Mouse (Mus musculus) layer of hippocampus, postnatal 36 days (tissue): Measurements from ENCODE around the gene Stx1a. TPM values are rescaled to one million over a fixed set of nuclear protein-coding genes. Genes with fewer than 3 reads are reported as not detected.

ENCODE experiments used
- DNase-seq, 2 experiments: peaks; one replicate each; pipeline ENCODE4 v3.0.0; 2022
- total RNA-seq, 2 experiments: library from RNA; stranded (reverse); gene quantifications; 2 replicates each; pipeline ENCODE4 v1.2.3; 2021

Gene Stx1a
- total RNA-seq, 2 experiments from 2014 or later, result 96.3 to 96.4 TPM

DNA sequence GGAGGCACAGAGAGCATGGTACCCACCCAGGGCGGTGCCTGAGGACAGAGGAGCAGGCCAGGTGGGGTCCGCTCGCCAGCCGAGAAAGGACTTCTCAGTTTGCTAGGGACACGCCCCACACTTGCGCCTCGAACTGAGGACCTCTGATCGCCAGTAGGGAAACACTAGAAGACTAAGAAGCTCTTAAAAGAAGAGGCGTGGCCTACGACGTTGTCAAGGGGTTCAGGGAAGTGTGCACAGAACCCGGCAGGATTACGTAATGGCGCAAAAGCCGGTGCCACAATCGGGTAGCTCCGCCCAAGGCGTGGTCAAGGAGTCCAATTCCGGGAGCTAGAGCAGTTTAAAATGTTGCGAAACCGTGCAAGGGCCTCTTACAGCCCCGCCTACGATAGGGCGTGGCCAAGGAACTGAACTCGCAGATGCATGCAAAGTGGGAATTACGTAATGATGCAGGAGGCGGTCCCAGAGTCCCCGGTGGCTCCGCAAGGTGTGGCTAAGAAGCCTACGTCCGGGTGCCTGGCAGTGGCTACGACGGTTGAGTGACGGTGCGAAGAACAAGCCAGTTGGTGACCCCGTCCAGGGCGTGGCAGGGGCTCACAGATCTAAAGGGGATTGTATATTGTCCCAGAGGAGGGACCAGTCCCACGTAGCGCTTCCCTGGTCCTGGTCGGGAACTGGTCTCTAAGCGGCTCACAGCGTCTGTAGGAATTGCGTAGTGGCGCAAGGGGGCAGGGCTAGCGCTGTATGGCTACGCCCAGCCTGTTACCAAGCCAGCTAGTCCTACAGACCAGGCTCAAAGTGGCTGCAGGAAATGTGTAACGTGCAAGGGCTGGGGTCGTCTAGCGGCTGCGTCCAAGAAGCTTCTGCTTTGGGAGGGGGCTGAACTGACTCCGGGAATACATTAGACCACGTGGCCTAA is 14.4 kb upstream of the Stx1a start, which contains the start of gene Abhd11:
Abhd11 (plus strand) TSS at position 482 of the 919 bp plus-strand sequence.
- DNase-seq, result peak; percentile 93 to 95

DNA sequence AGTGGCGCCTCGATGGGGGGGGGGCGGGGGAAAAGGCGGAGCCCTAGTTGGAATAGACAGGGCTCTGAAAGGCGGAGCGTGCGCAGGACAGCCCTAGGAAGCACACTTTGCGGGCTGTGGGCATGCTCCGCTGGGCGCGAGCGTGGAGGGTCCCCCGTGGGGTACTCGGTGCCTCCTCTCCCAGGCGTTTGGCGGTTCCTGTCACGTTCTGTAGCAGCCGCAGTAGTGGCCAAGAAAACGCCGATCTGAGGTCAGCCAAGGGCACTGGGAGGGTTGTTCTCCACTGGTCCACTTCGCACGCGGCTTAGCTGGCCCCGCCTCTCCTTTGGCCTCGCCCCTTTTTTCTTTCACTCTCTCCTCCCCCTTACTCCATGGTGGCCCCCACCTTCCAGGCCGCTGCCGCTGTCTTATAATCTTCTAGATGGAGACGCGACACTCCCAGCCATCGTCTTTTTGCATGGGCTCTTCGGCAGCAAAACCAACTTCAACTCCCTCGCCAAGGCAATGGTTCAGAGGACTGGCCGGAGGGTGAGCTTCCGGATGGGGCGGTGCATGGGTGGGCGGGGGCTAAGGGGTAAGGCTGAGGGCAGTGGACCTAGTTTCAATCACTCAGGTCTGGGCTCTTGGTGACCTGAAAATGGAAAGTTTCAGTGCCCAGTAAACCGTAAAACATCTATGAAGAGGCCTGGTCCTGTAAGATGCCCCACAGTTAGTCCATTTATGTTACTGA is 13.5 kb upstream of the Stx1a start:
- peak; percentile 86 to 91 for DNase-seq

DNA sequence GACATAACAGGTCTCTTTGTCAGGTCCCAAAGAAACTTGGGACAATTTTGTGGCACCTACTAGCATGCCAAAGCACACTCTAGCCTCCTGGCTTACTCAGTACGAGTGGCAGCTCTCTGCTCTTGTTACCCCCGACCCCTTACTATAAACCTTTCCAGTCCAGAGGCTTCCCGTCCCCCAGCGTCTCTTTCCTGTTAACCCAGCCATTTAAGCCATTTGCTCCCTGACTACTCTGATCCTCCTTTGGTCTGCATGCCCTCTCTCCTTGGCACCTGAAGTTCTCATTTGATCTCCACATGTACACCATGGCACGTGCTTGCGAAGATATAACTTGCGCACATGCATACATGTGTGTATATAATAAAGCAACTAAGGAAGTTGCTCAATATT is 13.0 kb upstream of the Stx1a start:
- DNase-seq, result no peak

DNA sequence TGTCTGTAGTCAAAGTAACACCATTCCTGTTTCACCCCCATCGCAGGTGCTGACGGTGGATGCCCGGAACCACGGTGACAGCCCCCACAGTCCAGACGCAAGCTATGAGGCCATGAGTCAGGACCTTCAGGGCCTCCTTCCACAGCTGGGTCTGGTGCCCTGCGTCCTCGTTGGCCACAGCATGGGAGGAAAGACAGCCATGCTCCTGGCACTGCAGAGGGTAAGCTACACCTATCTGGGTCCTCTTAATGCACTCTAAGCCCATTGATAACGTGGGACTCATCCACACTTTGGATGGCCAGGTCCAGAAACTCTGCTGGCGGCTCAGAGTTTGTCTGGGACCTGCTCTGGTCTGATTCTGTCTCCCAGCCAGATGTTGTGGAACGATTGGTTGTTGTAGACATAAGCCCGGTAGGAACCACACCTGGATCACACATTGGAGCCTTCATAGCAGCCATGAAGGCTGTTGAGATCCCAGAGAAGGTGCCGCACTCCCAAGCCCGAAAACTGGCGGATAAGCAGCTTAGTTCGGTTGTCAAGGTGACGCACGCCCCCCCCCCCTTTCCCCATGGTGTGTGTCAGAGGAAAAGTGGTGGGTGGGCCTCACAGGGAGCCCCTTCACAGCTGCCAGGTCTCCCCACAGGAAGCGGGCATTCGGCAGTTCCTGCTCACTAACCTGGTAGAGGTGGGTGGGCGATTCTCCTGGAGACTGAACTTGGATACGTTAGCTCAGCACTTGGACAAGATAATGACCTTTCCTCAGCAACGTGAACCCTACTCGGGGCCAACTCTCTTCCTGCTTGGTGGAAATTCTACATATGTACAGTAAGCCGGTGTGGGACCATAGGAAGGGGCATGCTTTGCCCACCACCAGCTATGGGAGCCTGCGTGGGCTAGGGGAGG is 12.2 kb upstream of the Stx1a start:
- DNase-seq, result no peak

DNA sequence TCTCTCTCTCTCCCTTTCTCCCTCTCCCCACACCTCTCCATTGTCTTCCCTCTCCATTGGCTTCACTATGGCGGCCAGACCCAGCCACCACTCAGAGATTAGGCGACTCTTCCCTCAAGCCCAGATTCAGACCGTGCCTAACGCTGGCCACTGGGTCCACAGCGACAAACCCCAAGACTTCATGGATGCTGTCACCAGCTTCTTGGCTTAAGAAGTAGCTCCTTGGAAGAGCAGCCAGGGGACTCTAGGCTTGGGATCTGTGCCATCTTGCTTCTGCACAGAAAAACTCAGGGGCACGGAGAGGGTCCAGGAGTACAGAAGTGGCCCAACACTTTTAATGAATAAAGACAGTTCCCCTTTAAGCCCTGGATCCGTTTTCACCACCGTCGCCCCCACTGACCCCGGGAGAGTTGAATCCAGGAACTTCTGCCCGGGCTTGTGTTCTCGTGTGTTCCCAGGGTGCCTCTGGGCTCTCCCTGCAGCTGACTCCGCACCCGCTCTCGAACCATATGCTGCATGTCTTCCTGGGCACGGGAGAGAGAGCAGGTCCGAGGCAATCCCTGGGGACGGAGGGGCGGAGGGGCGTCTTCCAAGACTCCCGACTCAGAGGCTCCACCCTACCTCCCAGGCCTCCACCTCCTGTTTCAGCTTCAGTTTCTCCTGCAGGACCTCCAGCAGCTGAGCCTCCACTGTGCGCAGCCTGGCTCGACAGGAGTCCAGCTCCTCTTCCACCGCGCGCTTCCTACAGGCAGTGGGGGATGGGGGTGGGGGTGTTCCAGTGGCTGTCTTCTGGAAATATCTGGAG is 11.3 kb upstream of the Stx1a start:
- no peak for DNase-seq

DNA sequence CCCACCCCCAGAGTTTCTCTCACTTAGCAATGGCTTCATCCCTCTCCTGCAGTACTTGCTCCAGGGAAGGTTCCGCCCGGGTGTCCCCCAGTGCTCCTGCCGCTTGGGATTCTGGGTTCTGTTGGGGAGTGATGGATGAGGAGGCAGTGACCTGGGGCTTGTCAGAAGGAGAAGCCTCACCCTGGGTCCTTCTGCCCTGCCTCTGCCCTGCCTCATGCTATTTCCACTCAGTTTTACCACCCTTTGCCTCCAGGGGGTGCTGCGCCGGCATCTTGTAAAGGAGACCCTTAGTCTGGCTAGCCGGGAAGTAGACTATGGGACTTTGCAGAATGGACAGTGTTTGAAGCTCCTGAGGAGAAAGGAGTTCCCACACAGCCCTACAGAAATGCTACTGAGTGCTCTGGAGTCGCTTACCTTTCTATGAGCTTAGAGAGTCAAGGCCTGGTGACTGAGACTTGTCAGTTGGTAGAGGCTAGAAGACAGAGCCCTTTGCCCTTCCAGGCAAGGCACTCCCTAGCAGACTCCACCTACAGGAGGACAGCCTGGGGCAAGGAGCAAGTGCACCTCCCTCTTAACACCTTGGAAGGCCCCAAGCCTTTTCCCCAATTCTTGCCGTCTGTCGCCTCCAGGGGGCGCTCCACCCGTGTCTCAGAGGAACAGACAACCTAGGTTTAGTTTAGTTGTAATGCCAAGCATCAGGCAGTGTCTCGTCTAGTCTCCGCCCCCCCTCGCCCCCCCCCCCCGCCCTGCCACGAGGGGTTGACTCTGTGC is 10.4 kb upstream of the Stx1a start:
- DNase-seq, result peak; percentile 69 to 71

DNA sequence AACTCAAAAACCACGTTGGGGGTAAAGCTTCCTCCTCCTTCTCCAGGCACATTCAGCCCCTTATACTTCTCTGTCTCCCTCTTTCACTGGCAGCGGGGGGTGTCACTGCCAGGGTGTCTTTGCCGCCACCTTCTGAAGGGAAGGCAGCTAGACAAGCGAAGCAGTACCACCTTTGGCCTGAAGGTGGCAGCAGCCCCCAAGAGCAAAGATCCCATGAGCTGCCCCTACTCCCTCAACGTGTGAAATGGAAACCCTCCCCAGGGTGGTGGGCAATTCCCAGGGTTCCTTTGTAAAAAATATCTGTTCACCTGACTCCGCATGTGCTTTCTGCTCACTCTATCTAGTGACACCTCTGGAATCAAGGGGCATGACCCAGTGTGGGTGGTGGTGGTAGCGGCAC is 7.8 kb upstream of the Stx1a start:
- peak; percentile 87 to 90 for DNase-seq

DNA sequence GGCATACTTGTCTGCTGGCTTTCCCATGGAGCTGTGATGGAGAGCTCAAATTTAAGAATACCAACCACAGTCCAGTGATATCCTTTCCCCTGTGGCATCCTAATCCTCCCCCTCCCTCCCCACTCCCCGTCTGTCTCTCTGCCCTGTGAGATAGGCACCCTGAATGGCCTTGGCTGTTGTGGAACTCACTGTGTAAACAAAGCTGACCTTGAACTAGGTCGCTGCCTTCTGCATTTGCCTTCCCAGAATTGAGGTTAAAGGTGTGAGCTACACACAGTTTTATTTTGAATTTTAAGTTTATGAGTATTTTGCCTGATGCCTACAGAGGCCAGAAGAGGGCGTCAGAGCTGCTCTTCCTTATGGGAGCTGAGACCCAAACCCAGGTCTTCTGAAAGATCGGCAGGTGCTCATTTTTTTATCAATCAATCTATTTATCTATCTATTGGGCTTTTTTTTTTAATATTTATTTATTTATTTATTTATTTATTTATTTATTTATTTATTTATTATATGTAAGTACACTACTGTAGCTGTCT is 7.0 kb upstream of the Stx1a start:
- no peak for DNase-seq

DNA sequence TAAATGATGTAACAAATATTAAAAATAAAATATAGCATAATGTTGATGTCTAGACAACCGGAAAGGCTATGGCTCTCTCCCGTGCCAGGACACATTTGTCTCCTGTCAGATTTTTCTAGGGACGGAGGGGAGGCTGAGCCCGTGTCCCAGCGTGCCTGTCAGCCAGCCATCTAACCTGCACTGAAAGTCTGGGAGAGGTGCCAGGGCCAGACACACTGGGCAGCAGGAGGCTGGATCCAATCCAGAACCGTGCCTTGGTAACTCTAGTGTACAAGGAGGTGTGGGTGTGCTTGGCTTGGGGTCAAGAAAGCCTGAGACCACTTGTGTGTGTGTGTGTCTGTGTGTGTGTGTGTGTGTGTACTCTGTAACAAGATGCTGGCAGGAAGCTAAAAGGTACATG is 1.5 kb upstream of the Stx1a start:
- no peak for DNase-seq

DNA sequence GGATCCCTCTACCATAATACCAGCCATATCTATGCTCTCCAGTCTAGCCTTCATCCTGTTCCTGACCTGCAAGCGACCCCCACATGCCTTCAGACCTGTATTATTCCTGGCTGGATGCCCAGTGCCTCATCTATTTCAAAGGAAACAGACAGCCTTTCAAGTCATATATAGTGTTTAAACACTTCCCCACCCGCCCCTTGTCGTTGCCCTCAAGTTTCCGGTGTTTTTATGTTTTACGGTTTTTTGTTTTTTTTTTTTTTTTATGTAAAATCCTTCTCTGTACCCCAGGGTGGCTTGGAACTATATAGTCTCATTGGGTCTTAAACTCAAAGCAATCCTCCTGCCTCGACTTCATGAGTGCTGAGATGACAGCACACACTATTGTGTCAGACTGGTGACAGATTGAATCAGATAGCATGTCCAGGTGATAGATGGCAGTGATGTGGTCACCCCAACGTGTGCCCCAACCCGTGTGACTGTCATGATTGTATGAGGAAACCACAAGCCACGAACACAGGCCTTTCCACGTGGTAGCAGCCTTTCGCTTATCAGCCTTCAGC is 1.5 kb downstream of the Stx1a start:
- no peak for DNase-seq

DNA sequence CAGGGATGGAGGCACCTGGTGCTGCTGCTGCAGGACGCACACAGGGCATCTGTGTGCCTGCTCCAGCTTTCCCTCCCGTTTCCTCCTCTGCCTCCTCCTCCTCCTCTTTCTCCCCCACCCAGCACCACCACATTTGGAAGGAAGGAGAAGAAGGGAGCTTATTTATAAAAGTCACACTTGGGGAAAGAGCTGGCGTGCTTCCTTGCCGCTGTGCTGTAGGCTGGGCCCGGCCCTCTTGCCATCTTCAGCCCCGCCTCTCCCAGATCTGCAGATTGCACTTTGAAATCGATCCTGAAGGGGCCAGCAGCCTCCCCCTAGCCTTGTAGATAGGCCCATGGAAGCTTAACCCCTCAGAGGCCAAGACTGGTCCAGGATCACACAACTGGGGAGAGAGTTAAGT is 2.6 kb downstream of the Stx1a start:
- no peak for DNase-seq

DNA sequence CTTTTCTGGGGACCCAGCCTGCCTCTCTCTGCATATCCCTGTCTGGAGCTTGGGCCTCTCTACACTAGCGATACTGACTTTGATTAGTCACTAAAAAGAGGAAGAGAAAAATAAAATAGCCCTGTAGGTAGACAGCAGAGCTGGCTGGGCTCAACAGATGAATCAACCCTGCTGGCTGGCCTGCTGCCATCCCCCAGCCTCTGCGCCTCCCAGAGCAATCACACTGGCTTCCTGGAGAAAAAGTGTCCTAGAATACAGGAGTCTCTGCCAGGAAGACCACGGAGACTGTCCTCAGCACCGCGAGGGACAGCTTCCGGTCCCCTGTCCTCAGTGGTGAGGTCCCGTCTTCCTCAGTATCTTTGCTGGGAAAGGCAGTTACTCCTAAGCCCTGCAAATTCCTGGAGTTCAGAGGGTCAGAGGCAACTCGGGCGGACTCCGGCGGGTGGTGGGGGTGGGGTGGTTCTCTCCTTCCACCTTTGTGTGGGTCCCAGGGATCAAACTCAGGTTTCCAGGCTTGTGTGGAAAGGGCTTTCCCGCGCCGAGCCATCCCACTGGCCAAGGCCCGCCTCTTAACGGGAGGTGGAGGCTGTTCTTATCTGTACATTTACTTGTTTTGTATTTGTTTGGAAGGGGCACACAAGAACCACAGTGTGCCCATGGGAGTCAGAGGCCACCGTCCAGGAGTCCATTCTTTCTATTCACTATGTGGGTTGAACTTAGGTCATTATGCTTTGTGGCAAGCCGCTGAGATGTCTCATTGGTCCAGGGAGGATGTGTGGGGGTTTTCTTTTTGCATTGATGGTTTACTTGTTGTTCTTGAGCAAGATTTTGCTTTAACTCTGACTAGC is 5.9 kb downstream of the Stx1a start:
- peak in 1 of 2 experiments; percentile 49 for DNase-seq

DNA sequence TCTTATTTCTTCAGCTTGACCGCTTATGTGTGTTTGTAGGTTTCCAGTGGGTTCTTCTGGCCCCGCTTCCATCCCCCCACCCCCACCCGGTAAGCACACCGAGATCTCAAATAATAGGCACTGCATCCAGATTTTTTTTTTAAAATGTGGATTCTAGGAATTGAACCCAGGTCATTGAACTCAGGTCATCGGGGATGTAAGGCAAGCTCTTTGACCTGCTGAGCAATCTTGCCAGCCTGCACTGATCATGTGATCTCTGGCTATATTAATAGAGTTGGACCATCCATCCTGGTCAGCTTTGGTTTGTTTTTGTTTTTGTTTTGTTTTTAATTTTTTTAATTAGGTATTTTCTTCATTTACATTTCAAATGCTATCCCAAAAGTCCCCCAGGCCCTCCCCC is 9.3 kb downstream of the Stx1a start:
- no peak for DNase-seq

DNA sequence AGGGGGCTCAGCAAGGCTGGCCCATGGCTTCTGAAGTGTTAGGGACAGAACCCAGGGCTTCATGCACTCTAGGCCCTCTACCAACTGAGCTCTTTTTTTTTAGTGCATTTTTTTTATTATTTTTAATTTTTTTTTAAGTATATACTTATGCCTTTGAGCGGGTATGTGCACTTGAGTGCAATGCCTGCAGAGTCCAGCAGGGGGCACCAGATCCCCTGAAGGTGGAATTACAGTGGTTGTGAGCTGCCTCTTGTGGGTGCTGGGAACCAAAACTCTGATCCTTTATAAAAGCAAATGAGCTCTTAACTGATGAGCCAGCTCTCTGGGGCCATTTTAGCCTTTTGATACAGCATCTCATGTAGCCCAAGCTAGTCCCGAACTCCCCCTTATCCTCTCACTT is 11.3 kb downstream of the Stx1a start:
- DNase-seq, result no peak

DNA sequence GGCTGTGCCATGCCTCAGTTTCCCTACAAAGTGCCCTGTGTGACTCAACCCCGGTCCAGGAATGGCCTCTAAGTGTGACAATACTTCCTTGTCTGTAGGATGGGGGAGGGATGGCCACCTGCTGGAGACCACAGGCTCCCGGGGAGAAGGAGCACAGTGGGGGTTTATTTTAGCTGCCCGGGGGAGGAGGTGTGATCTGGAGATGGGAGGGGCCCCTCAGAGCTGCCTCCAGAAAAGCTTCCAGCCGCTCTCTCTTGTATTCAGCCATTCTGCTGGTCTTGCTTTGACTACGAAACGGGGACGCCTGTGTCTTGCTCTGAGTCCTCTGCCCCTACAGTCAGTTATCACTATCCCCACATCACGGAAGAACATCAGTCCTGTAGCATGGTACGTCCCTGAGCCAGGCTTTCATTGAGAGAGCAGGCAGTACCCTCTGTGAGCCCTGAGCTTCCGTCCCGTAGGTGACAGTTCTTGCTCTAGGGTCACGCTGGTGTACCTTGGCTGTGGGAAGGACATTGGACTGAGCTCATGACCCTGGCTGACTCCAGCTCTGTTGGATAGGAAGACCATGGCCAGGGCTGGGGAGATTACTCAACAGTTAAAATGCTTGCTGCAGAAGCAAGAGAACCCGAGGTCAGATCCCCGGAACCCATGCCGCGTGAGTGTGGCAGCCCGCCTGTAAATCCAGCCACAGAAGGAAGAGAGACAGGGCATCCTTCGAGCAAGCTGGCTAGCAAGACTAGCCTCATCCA is 12.5 kb downstream of the Stx1a start:
- DNase-seq, result no peak

DNA sequence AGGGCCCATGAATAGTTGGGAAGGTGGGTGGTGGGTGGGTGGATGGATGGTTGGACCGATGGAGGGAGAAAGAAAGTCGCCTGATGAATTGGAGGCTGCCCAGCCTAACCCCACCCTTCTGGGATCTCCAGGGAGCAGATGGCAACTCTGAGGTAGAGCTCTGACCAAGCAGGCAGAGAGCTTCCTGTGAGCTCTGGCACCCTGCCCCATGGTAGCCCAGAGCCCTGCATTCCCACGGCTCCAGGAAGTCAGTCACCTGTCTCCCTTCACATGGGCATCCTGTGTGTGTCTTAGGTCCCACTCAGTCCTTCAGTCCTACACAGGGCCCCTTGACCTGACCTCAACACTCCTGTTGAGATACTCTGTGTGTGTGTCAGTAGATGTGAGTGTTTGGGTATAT is 14.7 kb downstream of the Stx1a start:
- no peak for DNase-seq

DNA sequence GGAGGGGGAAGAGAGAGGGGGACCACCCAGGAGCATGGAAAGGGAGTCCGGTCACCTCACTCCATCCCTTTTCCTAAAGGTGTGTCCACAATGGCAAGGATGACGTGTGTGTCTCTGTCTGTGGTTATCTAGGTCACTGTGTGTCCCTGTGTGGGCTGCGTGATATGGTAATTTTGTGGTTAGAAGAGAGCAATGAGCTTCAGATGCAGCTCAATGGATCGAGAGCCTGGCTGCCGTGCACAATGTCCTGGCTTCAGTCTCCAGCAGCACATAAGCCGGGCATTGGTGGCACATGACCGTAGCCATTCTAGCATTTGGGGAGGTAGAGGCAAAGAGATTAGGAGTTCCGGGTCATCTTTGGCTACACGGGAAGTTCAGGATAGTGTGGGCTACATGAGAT is 16.3 kb downstream of the Stx1a start:
- no peak for DNase-seq

DNA sequence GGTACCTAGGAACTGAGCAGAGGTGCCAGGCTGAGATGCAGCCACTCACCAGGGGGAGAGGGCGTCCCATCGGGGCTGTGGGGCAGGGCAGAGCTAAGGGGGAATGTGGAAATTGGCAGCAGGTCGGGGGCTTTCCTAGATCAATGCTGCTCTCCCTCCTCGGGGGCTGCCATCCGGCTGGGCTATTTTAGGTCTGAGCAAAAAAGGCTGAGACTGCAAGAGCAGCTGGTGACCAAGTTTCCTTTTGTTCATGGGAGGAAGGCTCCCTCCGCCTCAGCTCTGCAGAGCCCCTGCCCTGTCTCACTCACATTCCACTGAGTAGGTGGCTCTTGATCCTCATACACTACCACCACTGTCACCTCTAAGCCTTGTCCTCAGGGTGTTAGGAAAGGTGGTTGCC is 16.8 kb downstream of the Stx1a start:
- DNase-seq, result no peak

DNA sequence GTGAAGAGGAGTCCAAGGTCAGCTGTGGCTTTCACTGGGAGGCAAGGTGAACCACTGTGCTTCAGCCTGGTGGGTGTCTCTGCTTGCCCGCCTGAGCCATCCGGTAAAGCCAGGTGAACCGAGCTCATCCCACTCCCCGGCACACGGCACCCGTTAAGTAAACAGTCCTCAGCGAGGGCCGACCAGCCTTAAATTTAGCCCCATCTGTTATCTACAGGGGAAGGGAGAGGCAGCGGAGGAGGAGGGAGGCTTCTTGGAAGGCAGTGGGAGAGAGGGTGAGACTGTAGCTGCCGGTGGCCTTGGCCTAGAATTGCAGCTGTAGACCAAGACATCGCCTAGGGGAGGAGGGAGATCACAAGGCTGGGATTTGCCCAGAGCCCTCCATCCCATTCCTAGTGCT is 17.5 kb downstream of the Stx1a start:
- DNase-seq, result no peak
